Mouse (Mus musculus): ENCODE data around the gene 4930539E08Rik.

The 4930539E08Rik gene

GRCm38 (mm10) chr17:28915060-28915628, at the start of gene 4930539E08Rik:
4930539E08Rik (minus strand) TSS chr17:28915324.
- DNase-seq (ENCODE audit: low spot score in 2 of 2): no peak

GRCm38 (mm10) chr17:28961596-28961995, 46.5 kb upstream of the 4930539E08Rik start:
- DNase-seq (ENCODE audit: low spot score in 2 of 2): no peak

DNA sequence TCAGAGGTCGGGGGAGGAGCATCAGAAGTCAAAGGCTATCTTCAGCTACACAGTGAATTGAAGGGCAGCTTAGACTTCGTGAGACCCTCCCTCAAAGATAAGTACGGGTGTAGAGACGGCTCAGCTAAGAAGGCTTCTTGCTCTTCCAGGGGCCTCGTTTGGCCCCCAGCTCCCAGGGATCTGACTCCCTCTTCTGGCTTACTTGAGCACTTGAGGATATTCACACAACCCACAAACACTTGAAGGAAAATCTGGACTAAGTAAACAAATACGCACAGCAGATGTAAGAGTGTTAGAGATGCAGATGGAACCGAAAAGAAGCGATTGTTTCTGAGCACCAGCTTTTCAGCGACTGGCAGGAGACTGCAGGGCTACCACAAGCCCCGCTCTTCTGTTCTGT, 45.5 kb upstream of the 4930539E08Rik start:
- DNase-seq (ENCODE audit: low spot score in 2 of 2): no peak

GRCm38 (mm10) chr17:28954416-28954815, 39.3 kb upstream of the 4930539E08Rik start:
- no peak for DNase-seq (ENCODE audit: low spot score in 2 of 2)

GRCm38 (mm10) chr17:28953251-28953650, 38.1 kb upstream of the 4930539E08Rik start:
- DNase-seq (ENCODE audit: low spot score in 2 of 2): no peak

DNA sequence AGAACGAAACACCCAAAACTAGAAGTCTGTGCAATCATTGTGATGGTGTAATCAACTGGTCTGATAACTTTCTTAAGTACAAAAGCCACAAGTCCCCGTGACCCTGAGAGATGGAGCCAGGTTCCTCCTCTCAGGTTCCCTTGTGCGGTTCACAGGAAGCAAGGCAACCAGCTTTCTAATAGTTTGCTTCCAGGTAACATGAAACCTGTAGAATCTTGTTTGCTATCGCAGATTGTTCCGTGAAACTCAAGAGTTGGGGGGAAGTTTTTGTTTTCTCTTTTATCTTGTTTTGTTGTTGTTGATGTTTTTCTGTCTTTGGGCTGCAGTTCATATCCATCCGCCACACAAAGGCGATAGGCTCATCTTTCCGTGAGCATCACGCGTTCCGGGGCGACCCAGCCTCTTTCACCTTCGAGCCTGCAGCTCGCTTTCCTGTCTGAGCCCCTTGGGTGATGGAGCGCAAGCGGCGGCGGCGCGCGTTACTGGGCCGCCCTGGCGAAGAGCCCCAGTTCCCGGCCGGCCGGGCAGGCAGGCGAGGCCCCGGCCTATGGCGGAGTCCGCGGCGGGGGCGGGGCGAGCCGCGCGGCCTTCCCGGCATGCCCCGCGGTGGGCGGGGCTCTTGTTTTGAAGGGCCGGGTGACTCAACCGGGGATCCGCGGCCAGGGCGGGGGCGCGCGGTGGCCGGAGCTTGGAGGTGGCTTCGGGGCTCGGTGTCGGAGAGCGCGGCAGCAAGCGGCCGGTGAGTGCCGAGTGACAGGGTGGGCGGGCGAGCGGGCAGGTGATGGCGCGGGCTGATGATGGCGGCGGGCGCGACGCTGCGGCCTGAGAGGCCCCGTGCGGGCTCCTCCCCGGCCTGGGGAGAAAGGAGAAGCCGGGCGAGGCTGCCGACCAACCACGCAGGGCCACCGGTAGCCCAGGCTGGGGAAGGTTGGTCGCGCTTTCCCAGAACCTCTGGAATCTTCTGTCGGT, 37.0 kb upstream of the 4930539E08Rik start, which contains the start of gene Kctd20:
Kctd20 (plus strand) TSS at position 120 of the 969 bp plus-strand sequence.
- DNase-seq (ENCODE audit: low spot score in 2 of 2): peak; percentile 81 to 85

DNA sequence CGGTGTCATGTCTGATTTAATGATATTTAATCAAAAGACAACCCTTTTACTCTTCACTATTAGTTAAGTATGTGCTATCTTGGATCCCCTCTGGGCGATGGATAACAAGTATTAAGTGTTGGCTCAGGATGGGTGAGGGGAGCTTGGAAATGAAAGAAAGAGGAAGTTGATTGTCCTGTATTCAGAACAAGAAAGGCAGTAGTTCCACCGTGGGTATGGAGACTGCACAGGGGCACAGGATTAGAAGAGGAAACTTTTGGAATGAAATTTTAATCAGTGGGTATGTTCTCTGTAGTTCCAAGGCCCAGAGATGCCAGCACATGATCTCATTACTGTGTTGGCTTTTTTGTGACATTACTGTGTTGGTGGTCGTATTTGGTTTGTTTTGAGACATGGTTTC, 35.6 kb upstream of the 4930539E08Rik start:
- DNase-seq (ENCODE audit: low spot score in 2 of 2): no peak

GRCm38 (mm10) chr17:28948661-28949060, 33.5 kb upstream of the 4930539E08Rik start:
- DNase-seq (ENCODE audit: low spot score in 2 of 2): no peak

DNA sequence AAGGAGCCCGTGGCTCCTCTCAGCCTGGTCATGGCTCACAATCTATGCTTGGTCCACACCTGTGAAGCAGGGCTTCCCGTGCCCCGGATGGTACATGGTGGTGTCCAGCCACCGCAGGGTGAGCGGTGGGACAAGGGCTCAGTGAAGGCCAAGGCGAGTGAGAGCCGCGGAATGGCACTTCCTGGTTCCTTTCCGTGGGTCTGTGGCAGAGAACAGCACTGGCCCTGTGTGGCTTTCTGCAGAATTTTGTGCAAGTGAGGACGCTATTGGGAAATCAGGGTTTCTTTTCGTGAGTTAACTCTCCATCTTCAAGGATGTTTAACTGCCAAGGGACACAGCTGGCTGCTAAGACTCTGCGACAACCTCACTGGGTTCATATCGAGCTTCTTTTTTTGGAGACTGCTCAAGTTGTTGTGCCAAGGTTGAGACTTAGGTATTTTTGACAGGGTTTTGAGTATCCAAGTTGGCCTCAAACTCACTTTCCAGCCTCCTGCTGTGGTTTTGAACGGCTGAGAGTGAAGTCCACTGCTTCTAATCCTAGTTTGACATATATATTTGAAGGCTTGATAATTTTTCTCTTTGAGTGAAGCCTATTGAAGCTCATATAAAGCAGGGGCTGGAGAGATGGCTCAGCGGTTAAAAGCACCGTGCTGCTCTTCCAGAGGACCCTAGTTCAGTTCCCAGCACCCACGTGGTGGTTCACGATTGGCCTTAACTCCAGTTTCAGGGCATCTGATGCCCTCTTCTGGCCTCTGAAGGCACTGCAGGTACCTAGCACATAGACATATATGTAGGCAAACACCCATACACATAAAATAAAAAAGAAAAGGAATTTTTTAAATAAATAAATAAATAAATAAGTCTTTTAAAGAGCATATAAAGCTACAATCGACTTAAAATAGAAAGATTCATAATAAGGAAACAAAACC, 32.2 kb upstream of the 4930539E08Rik start:
- DNase-seq (ENCODE audit: low spot score in 2 of 2): no peak

GRCm38 (mm10) chr17:28944481-28944880, 29.4 kb upstream of the 4930539E08Rik start:
- DNase-seq (ENCODE audit: low spot score in 2 of 2): no peak

- no peak for DNase-seq (ENCODE audit: low spot score in 2 of 2)
Measured at GRCm38 (mm10) chr17:28943740-28944139, 28.6 kb upstream of the 4930539E08Rik start, which contains the start of gene Pxt1. Pxt1 (minus strand) TSS chr17:28943840.

GRCm38 (mm10) chr17:28942101-28942500, 27.0 kb upstream of the 4930539E08Rik start:
- DNase-seq (ENCODE audit: low spot score in 2 of 2): no peak

GRCm38 (mm10) chr17:28940776-28941555, 25.8 kb upstream of the 4930539E08Rik start:
- DNase-seq (ENCODE audit: low spot score in 2 of 2): no peak

- no peak for DNase-seq (ENCODE audit: low spot score in 2 of 2)
Measured at GRCm38 (mm10) chr17:28936622-28937345, 21.7 kb upstream of the 4930539E08Rik start.

DNA sequence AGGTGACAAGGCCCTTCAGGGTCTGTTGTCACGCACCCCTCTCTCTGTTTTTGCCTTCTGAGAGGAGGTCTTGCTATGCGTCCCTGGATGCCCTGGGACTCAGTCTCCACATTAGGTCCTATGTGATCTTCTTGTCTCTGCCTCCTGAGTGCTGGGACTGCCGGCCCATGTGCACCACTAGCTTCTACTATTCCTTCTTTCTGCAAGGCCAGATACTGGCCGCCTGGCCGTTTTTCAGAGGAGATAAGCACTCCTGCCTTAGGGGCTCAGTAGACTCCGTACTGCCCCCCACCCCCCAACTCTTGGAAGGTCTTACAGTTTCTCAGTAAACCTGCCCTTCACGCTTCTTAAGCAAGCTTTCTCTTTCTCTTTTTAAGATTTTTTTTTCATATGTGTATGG, 21.0 kb upstream of the 4930539E08Rik start:
- no peak for DNase-seq (ENCODE audit: low spot score in 2 of 2)

- no peak for DNase-seq (ENCODE audit: low spot score in 2 of 2)
Measured at GRCm38 (mm10) chr17:28934120-28934916, 19.2 kb upstream of the 4930539E08Rik start.

- no peak for DNase-seq (ENCODE audit: low spot score in 2 of 2)
Measured at GRCm38 (mm10) chr17:28932274-28932673, 17.1 kb upstream of the 4930539E08Rik start.

GRCm38 (mm10) chr17:28931436-28932211, 16.5 kb upstream of the 4930539E08Rik start:
- no peak for DNase-seq (ENCODE audit: low spot score in 2 of 2)

All from frontal cortex, postnatal 14 days (tissue).